Mouse (Mus musculus): ENCODE data around the gene Prr5l. TPM values are rescaled to one million over a fixed set of nuclear protein-coding genes. Genes with fewer than 3 reads are reported as not detected.

Gene Prr5l
- total and polyA plus RNA-seq, 3 experiments: 0.89 to 3.4 (median 1.4) TPM

GRCm38 (mm10) chr2:101742072-101742860 is 140.6 kb downstream of the Prr5l start:
- intact Hi-C loops (cut with DNase I): no loop called here
- no peaks in the 10 kb centered on the region for H3K79me2 ChIP-seq (replicated peaks; ENCODE audit: control insufficient read depth, insufficient read depth, low read length)
- H3K36me3 ChIP-seq (ENCODE audit: control insufficient read depth, insufficient read depth, low read length): no peaks in the 10 kb centered on the region
- H3K4me1 ChIP-seq (ENCODE audit: control insufficient read depth, insufficient read depth, low read length): no peaks in the 10 kb centered on the region
- H3K27ac ChIP-seq: no peak overlapping the region
- WGBS: 81% methylated on average over 7 of the region's 7 CpGs
- no peak overlapping the region for H3K4me3 ChIP-seq
- TF ChIP-seq EP300 (IDR thresholded peaks at IDR 0.05; ENCODE audit: insufficient read depth, low read depth, low read length) (no peak), CTCF (IDR thresholded peaks at IDR 0.05) (no peak)
- H3K27me3 ChIP-seq (ENCODE audit: control insufficient read depth, insufficient read depth, low read length): no peaks in the 10 kb centered on the region
- no peak for DNase-seq
- H3K9ac ChIP-seq (ENCODE audit: low read depth, low read length): no peak overlapping the region

DNA sequence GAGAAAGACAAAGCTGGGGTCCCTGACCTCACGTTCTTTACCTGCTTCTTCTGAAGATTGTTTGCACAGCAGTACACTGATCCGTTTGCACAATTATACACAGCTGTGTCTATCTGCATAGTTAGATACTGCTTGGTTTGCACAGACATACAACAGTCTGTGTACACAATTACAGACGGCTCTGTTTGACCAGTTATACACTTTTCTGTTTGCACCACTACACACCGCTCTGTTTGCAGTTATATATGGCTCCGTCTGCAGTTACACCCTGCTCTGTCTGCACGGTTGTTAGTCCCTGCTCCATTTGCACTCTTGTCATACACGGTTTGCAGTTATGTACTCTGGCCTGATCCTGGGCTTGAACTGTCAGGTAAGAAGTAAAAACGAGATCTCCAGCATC is 141.2 kb downstream of the Prr5l start:
- Histone ChIP-seq H3K79me2 (replicated peaks; ENCODE audit: control insufficient read depth, insufficient read depth, low read length) (no peaks in the 10 kb centered on the region), H3K27me3 (ENCODE audit: control insufficient read depth, insufficient read depth, low read length) (no peaks in the 10 kb centered on the region), H3K36me3 (ENCODE audit: control insufficient read depth, insufficient read depth, low read length) (no peaks in the 10 kb centered on the region), H3K4me1 (ENCODE audit: control insufficient read depth, insufficient read depth, low read length) (no peaks in the 10 kb centered on the region), H3K9ac (ENCODE audit: low read depth, low read length) (no peak overlapping the region), H3K27ac (no peak overlapping the region), H3K4me3 (no peak overlapping the region)
- TF ChIP-seq POLR2A (IDR thresholded peaks at IDR 0.05; ENCODE audit: insufficient read depth, low read depth, low read length) (no peak), CTCF (IDR thresholded peaks at IDR 0.05) (no peak), EP300 (IDR thresholded peaks at IDR 0.05; ENCODE audit: insufficient read depth, low read depth, low read length) (no peak)
- DNase-seq: no peak
- 83% methylated on average over 8 of the region's 8 CpGs for WGBS
- intact Hi-C loops (cut with DNase I): no loop called here

GRCm38 (mm10) chr2:101739914-101740313 is 142.9 kb downstream of the Prr5l start:
- H3K9ac ChIP-seq (ENCODE audit: low read depth, low read length): no peak overlapping the region
- no peak overlapping the region for H3K4me3 ChIP-seq
- H3K27ac ChIP-seq: no peak overlapping the region
- TF ChIP-seq CTCF (IDR thresholded peaks at IDR 0.05) (no peak), EP300 (IDR thresholded peaks at IDR 0.05; ENCODE audit: insufficient read depth, low read depth, low read length) (no peak), POLR2A (IDR thresholded peaks at IDR 0.05; ENCODE audit: insufficient read depth, low read depth, low read length) (no peak)
- H3K36me3 ChIP-seq (ENCODE audit: control insufficient read depth, insufficient read depth, low read length): no peaks in the 10 kb centered on the region
- intact Hi-C loops (cut with DNase I): no loop called here
- no peaks in the 10 kb centered on the region for H3K79me2 ChIP-seq (replicated peaks; ENCODE audit: control insufficient read depth, insufficient read depth, low read length)
- no peaks in the 10 kb centered on the region for H3K27me3 ChIP-seq (ENCODE audit: control insufficient read depth, insufficient read depth, low read length)
- DNase-seq: no peak
- H3K4me1 ChIP-seq (ENCODE audit: control insufficient read depth, insufficient read depth, low read length): no peaks in the 10 kb centered on the region
- WGBS: 62% methylated on average over 5 of the region's 5 CpGs

GRCm38 (mm10) chr2:101733564-101733963 is 149.3 kb downstream of the Prr5l start:
- peaks cover 4% of the 10 kb centered on the region for H3K4me1 ChIP-seq (ENCODE audit: control insufficient read depth, insufficient read depth, low read length)
- WGBS: 40% methylated on average over 3 of the region's 3 CpGs
- H3K36me3 ChIP-seq (ENCODE audit: control insufficient read depth, insufficient read depth, low read length): no peaks in the 10 kb centered on the region
- H3K9ac ChIP-seq (ENCODE audit: low read depth, low read length): no peak overlapping the region
- DNase-seq: peak in 1 of 2 experiments; percentile 64
- no peaks in the 10 kb centered on the region for H3K79me2 ChIP-seq (replicated peaks; ENCODE audit: control insufficient read depth, insufficient read depth, low read length)
- H3K27me3 ChIP-seq (ENCODE audit: control insufficient read depth, insufficient read depth, low read length): no peaks in the 10 kb centered on the region
- H3K4me3 ChIP-seq: no peak overlapping the region
- intact Hi-C loops (cut with DNase I): no loop called here
- no peak for TF ChIP-seq EP300 (IDR thresholded peaks at IDR 0.05; ENCODE audit: insufficient read depth, low read depth, low read length)
- no peak for TF ChIP-seq POLR2A (IDR thresholded peaks at IDR 0.05; ENCODE audit: insufficient read depth, low read depth, low read length)
- TF ChIP-seq CTCF (IDR thresholded peaks at IDR 0.05): no peak
- peak overlapping the region; percentile 33 for H3K27ac ChIP-seq

DNA sequence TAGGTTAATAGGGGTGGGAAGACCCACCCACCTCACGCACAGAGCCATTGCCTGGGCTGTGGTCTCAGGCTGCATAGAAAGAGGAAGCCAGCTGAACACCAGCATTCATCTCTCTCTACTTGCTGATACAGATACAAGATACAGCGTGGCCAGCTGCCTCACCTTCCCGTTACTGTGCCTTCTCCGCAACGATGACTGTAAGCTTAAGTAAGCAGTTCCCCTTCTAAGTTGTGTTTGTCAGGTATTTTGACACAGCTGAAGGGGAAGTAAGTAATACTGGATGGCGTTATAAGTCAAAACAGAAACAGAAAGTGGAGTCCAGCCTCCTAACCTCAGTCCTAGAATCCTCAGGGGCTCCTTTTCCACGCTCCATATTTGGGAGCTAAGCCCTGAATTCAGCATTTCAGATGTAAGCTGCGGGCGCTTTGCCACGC is 150.0 kb downstream of the Prr5l start:
- H3K4me1 ChIP-seq (ENCODE audit: control insufficient read depth, insufficient read depth, low read length): peaks cover 4% of the 10 kb centered on the region
- H3K79me2 ChIP-seq (replicated peaks; ENCODE audit: control insufficient read depth, insufficient read depth, low read length): no peaks in the 10 kb centered on the region
- H3K27ac ChIP-seq: peak overlapping the region; percentile 30
- DNase-seq: peak in 1 of 2 experiments; percentile 26
- 73% methylated on average over 10 of the region's 10 CpGs for WGBS
- H3K36me3 ChIP-seq (ENCODE audit: control insufficient read depth, insufficient read depth, low read length): no peaks in the 10 kb centered on the region
- no peak overlapping the region for H3K9ac ChIP-seq (ENCODE audit: low read depth, low read length)
- TF ChIP-seq CTCF (IDR thresholded peaks at IDR 0.05) (no peak), EP300 (IDR thresholded peaks at IDR 0.05; ENCODE audit: insufficient read depth, low read depth, low read length) (no peak), POLR2A (IDR thresholded peaks at IDR 0.05; ENCODE audit: insufficient read depth, low read depth, low read length) (no peak)
- no peaks in the 10 kb centered on the region for H3K27me3 ChIP-seq (ENCODE audit: control insufficient read depth, insufficient read depth, low read length)
- H3K4me3 ChIP-seq: no peak overlapping the region
- intact Hi-C loops (cut with DNase I): no loop called here

DNA sequence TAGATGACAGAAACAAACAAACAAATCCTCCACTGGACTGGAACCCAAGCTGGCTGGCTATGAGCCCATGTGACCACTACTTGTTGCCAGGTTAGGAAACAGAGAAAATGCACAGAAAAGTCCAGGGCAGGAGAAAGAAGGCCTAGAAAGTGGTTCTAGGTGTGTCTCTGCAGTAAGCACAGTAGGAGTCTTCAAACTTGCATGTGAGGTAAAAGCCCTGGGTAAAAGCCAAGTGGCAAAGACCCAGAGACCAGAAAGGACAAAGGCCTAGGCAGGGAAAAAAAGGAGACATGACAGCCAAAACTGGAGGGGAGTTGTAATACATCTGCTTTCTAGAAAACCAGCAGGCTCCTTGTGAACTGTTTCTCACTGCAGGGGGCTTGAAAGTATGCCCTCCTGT is 151.9 kb downstream of the Prr5l start:
- peak in 1 of 2 experiments; percentile 35 for DNase-seq
- Histone ChIP-seq H3K79me2 (replicated peaks; ENCODE audit: control insufficient read depth, insufficient read depth, low read length) (no peaks in the 10 kb centered on the region), H3K4me3 (no peak overlapping the region), H3K36me3 (ENCODE audit: control insufficient read depth, insufficient read depth, low read length) (no peaks in the 10 kb centered on the region), H3K27ac (no peak overlapping the region), H3K27me3 (ENCODE audit: control insufficient read depth, insufficient read depth, low read length) (no peaks in the 10 kb centered on the region), H3K9ac (ENCODE audit: low read depth, low read length) (no peak overlapping the region), H3K4me1 (ENCODE audit: control insufficient read depth, insufficient read depth, low read length) (peaks cover 4% of the 10 kb centered on the region)
- TF ChIP-seq EP300 (IDR thresholded peaks at IDR 0.05; ENCODE audit: insufficient read depth, low read depth, low read length) (no peak), CTCF (IDR thresholded peaks at IDR 0.05) (no peak), POLR2A (IDR thresholded peaks at IDR 0.05; ENCODE audit: insufficient read depth, low read depth, low read length) (no peak)
- intact Hi-C loops (cut with DNase I): no loop called here

Data from heart, adult 2 months (tissue).